Comparison of ENCODE assay signal across 19 mouse cellular contexts in genomic region chr2:167337580-167337979, GRCm38 (mm10). TPM values are rescaled to one million over a fixed set of nuclear protein-coding genes. Genes with fewer than 3 reads are reported as not detected.
A peak's percentile ranks its signal among the peaks of the same experiment; 100 is the strongest.
DNase-seq lines count a peak whose midpoint lies in the region; ATAC-seq and TF ChIP-seq lines count a peak whose summit lies in the region.
"Had no signal": no experiment of that assay in that cellular context is flagged by ENCODE, and none has a peak within 500 bp of the region (broad histone marks: within the 10 kb centered on the region; RNA-seq: fewer than 3 reads in every experiment).

No protein-coding gene starts in this region.

- TF ChIP-seq CTCF in gastrocnemius, adult 2 months (IDR thresholded peaks at IDR 0.05), result no peak

- ATAC-seq in heart, embryonic 16.5 days (replicated peaks; ENCODE audit: extremely low read depth, insufficient read depth, low FRiP score), result no peak
- ATAC-seq in liver, embryonic 15.5 days (ENCODE audit: insufficient read depth), result peak; percentile 78
- ATAC-seq in midbrain, embryonic 15.5 days (replicated peaks), result no peak
- ATAC-seq: Patski had no signal

- no peak overlapping the region for H3K4me2 ChIP-seq in heart, embryonic 16.5 days (ENCODE audit: low read depth, low read length)
- peak overlapping the region; percentile 31 for H3K4me2 ChIP-seq in liver, embryonic 15.5 days
- H3K4me2 ChIP-seq in midbrain, embryonic 15.5 days, result no peak overlapping the region
- H3K4me2 ChIP-seq: limb, embryonic 15.5 days had no signal

- H3K4me3 ChIP-seq in gastrocnemius, adult 2 months, result no peak overlapping the region
- no peak overlapping the region for H3K4me3 ChIP-seq in heart, embryonic 16.5 days (ENCODE audit: low read length)
- no peak overlapping the region for H3K4me3 ChIP-seq in limb, embryonic 10.5 days
- no peak overlapping the region for H3K4me3 ChIP-seq in liver, embryonic 15.5 days (replicated peaks)
- no peak overlapping the region for H3K4me3 ChIP-seq in midbrain, embryonic 15.5 days
- H3K4me3 ChIP-seq: limb, embryonic 15.5 days had no signal

- peak overlapping the region; percentile 56; the same call in 1 of the 2 replicates for H3K27ac ChIP-seq in gastrocnemius, adult 2 months
- H3K27ac ChIP-seq in heart, embryonic 16.5 days (ENCODE audit: low read length), result 0 out of 2 replicates have a peak overlapping the region, but pooled peaks have one; percentile 27
- H3K27ac ChIP-seq in limb, embryonic 10.5 days, result 0 out of 2 replicates have a peak overlapping the region, but pooled peaks have one; percentile 2
- H3K27ac ChIP-seq in liver, embryonic 15.5 days (replicated peaks), result peak overlapping the region; percentile 55
- no peak overlapping the region for H3K27ac ChIP-seq in midbrain, embryonic 15.5 days
- H3K27ac ChIP-seq: hindbrain, postnatal 0 days; limb, embryonic 15.5 days had no signal

- WGBS in heart, embryonic 16.5 days, result 40% methylated on average over 2 of the region's 2 CpGs
- WGBS in limb, embryonic 10.5 days, result 57% methylated on average over 2 of the region's 2 CpGs
- 21% methylated on average over 2 of the region's 2 CpGs for WGBS in liver, embryonic 15.5 days (ENCODE audit: insufficient replicate concordance)
- WGBS in midbrain, embryonic 15.5 days, result 54% methylated on average over 2 of the region's 2 CpGs

- no peaks in the 10 kb centered on the region for H3K9me3 ChIP-seq in heart, embryonic 16.5 days (replicated peaks; ENCODE audit: control insufficient read depth, low read length)
- no peaks in the 10 kb centered on the region for H3K9me3 ChIP-seq in limb, embryonic 10.5 days (replicated peaks)
- H3K9me3 ChIP-seq in liver, embryonic 15.5 days (replicated peaks), result no peaks in the 10 kb centered on the region
- H3K9me3 ChIP-seq in midbrain, embryonic 15.5 days, result no peaks in the 10 kb centered on the region
- H3K9me3 ChIP-seq: limb, embryonic 15.5 days had no signal

- DNase-seq in gastrocnemius, adult 2 months, result no peak
- no peak for DNase-seq in gastrocnemius, postnatal 10 days
- DNase-seq in heart, adult 8-10 months (ENCODE audit: low spot score), result no peak
- no peak for DNase-seq in limb, embryonic 10.5 days (ENCODE audit: low spot score)
- DNase-seq in thymus, postnatal 10 days (ENCODE audit: low spot score in 2 of 2), result no peak
- DNase-seq: adrenal gland, postnatal 10 days; gastrocnemius, postnatal 14 days; heart, postnatal 14 days; kidney, adult 2 months; kidney, postnatal 10 days; layer of hippocampus, postnatal 36 days; right cerebral cortex, postnatal 25 days; thymus, adult 18-20 months had no signal

- H3K9ac ChIP-seq in heart, embryonic 16.5 days (ENCODE audit: low read length), result no peak overlapping the region
- no peak overlapping the region for H3K9ac ChIP-seq in liver, embryonic 15.5 days
- H3K9ac ChIP-seq in midbrain, embryonic 15.5 days, result no peak overlapping the region
- H3K9ac ChIP-seq: limb, embryonic 15.5 days had no signal

- no peaks in the 10 kb centered on the region for H3K27me3 ChIP-seq in heart, embryonic 16.5 days (ENCODE audit: control insufficient read depth, insufficient read depth, low read length)
- H3K27me3 ChIP-seq in limb, embryonic 10.5 days (ENCODE audit: low read depth, poor library complexity, severe bottlenecking), result no peaks in the 10 kb centered on the region
- 0 out of 2 replicates have a peak, but pooled peaks cover 8% of the 10 kb centered on the region for H3K27me3 ChIP-seq in liver, embryonic 15.5 days
- no peaks in the 10 kb centered on the region for H3K27me3 ChIP-seq in midbrain, embryonic 15.5 days (replicated peaks)
- H3K27me3 ChIP-seq: limb, embryonic 15.5 days; Patski had no signal

- no peaks in the 10 kb centered on the region for H3K36me3 ChIP-seq in heart, embryonic 16.5 days (ENCODE audit: control insufficient read depth, insufficient read depth)
- H3K36me3 ChIP-seq in limb, embryonic 10.5 days, result no peaks in the 10 kb centered on the region
- H3K36me3 ChIP-seq in liver, embryonic 15.5 days (replicated peaks), result no peaks in the 10 kb centered on the region
- no peaks in the 10 kb centered on the region for H3K36me3 ChIP-seq in midbrain, embryonic 15.5 days (replicated peaks)
- H3K36me3 ChIP-seq: limb, embryonic 15.5 days had no signal

- peaks cover 23% of the 10 kb centered on the region for H3K4me1 ChIP-seq in heart, embryonic 16.5 days (ENCODE audit: control insufficient read depth, insufficient read depth, low read length)
- peaks cover 26% of the 10 kb centered on the region for H3K4me1 ChIP-seq in limb, embryonic 10.5 days
- peaks cover 57% of the 10 kb centered on the region for H3K4me1 ChIP-seq in liver, embryonic 15.5 days (replicated peaks)
- peaks cover 14% of the 10 kb centered on the region for H3K4me1 ChIP-seq in midbrain, embryonic 15.5 days

- intact Hi-C loops in gastrocnemius, adult 2 months (cut with DNase I), result no loop called here

RNA-seq across cellular contexts. Expression of gene B4galt5, which starts 11.4 kb away (rescaled TPM):
- total RNA-seq in gastrocnemius, adult 2 months (2021), result 10 to 100 TPM in 1 of 2 experiments, 1 to 10 TPM in 1; 7.8 to 10.6 TPM
- 10 to 100 TPM; 21.1 to 26.0 TPM for total RNA-seq in gastrocnemius, postnatal 10 days (2021)
- 8.1 and 8.3 TPM in 2 replicates for polyA plus RNA-seq in heart, embryonic 16.5 days (2015; fragmentation: Nextera tagmentation; extraction: Ambion mirVana)
- total RNA-seq in heart, adult 8-10 months (2022), result 10 to 100 TPM in 3 of 4 experiments, 1 to 10 TPM in 1; 8.9 to 12.8 (median 11.6) TPM
- polyA plus RNA-seq in limb, embryonic 10.5 days (2016; fragmentation: Nextera tagmentation; extraction: Ambion mirVana), result 10.3 and 11.3 TPM in 2 replicates
- 2.4 TPM in 2 replicates for polyA plus RNA-seq in liver, embryonic 15.5 days (2015; fragmentation: Nextera tagmentation; extraction: Ambion mirVana)
- polyA plus RNA-seq in midbrain, embryonic 15.5 days (2015; fragmentation: Nextera tagmentation; extraction: Ambion mirVana), result 28.3 and 31.8 TPM in 2 replicates
